Mouse (Mus musculus): ENCODE results near the gene Olfr516. TPM values are rescaled to one million over a fixed set of nuclear protein-coding genes. Genes with fewer than 3 reads are reported as not detected.

The Olfr516 gene
- polyA plus RNA-seq, 2 experiments = not detected

- no peak for TF ChIP-seq POLR2A (IDR thresholded peaks at IDR 0.05; ENCODE audit: borderline replicate concordance, extremely low read depth, insufficient read depth, insufficient read length)
- Histone ChIP-seq H3K27ac (replicated peaks; ENCODE audit: low read depth, low read length) (no peak overlapping the region), H3K4me1 (ENCODE audit: control insufficient read depth, insufficient read depth, low read length) (peaks cover 18% of the 10 kb centered on the region), H3K4me2 (replicated peaks; ENCODE audit: low read depth, low read length, severe bottlenecking) (no peak overlapping the region), H3K9me3 (ENCODE audit: control insufficient read depth, low read length) (no peaks in the 10 kb centered on the region), H3K9ac (ENCODE audit: low read depth, low read length, severe bottlenecking) (no peak overlapping the region), H3K4me3 (replicated peaks; ENCODE audit: low read length) (no peak overlapping the region), H3K36me3 (ENCODE audit: control insufficient read depth, insufficient read depth, low read length) (no peaks in the 10 kb centered on the region), H3K27me3 (ENCODE audit: control insufficient read depth, insufficient read depth, low read length) (no peaks in the 10 kb centered on the region)
- peak; percentile 92 for DNase-seq (ENCODE audit: low spot score)
- ATAC-seq (ENCODE audit: low FRiP score, low read depth) = peak; percentile 94
- 0% methylated on average over 1 of the region's 1 CpGs for WGBS
These were observed 53.0 kb downstream of the Olfr516 start for GRCm38 (mm10) chr7:108797205-108797933.

Other genes starting within 250 kb of the Olfr516 start
- gene Olfr506, start 239.7 kb downstream of the Olfr516 start, polyA plus RNA-seq (2012; rRNA removed) = not detected in 2 replicates
- gene Olfr506, start 239.7 kb downstream of the Olfr516 start, polyA plus RNA-seq (2014; fragmentation: Nextera tagmentation; extraction: Ambion mirVana) = not detected in 2 replicates
- gene Olfr507, start 228.7 kb downstream of the Olfr516 start, polyA plus RNA-seq (2012; rRNA removed) = not detected in 2 replicates
- not detected in 2 replicates for gene Olfr507, start 228.7 kb downstream of the Olfr516 start, polyA plus RNA-seq (2014; fragmentation: Nextera tagmentation; extraction: Ambion mirVana)
- gene Olfr508, start 220.5 kb downstream of the Olfr516 start, polyA plus RNA-seq (2012; rRNA removed) = not detected in 2 replicates
- gene Olfr508, start 220.5 kb downstream of the Olfr516 start, polyA plus RNA-seq (2014; fragmentation: Nextera tagmentation; extraction: Ambion mirVana) = not detected in 2 replicates
- not detected in 2 replicates for gene Olfr509, start 198.6 kb downstream of the Olfr516 start, polyA plus RNA-seq (2012; rRNA removed)
- not detected in 2 replicates for gene Olfr509, start 198.6 kb downstream of the Olfr516 start, polyA plus RNA-seq (2014; fragmentation: Nextera tagmentation; extraction: Ambion mirVana)
- gene Olfr510, start 184.1 kb downstream of the Olfr516 start, polyA plus RNA-seq (2012; rRNA removed) = not detected in 2 replicates
- gene Olfr510, start 184.1 kb downstream of the Olfr516 start, polyA plus RNA-seq (2014; fragmentation: Nextera tagmentation; extraction: Ambion mirVana) = not detected in 2 replicates
- not detected in 2 replicates for gene Olfr512, start 137.2 kb downstream of the Olfr516 start, polyA plus RNA-seq (2012; rRNA removed)
- not detected in 2 replicates for gene Olfr512, start 137.2 kb downstream of the Olfr516 start, polyA plus RNA-seq (2014; fragmentation: Nextera tagmentation; extraction: Ambion mirVana)
- gene Olfr513, start 99.6 kb downstream of the Olfr516 start, polyA plus RNA-seq (2012; rRNA removed) = not detected in 2 replicates
- gene Olfr513, start 99.6 kb downstream of the Olfr516 start, polyA plus RNA-seq (2014; fragmentation: Nextera tagmentation; extraction: Ambion mirVana) = not detected in 2 replicates
- not detected in 2 replicates for gene Olfr514, start 24.5 kb downstream of the Olfr516 start, polyA plus RNA-seq (2012; rRNA removed)
- gene Olfr514, start 24.5 kb downstream of the Olfr516 start, polyA plus RNA-seq (2014; fragmentation: Nextera tagmentation; extraction: Ambion mirVana) = not detected in 2 replicates
- not detected in 2 replicates for gene Olfr517, start 21.9 kb upstream of the Olfr516 start, polyA plus RNA-seq (2012; rRNA removed)
- gene Olfr517, start 21.9 kb upstream of the Olfr516 start, polyA plus RNA-seq (2014; fragmentation: Nextera tagmentation; extraction: Ambion mirVana) = not detected in 2 replicates
- gene Olfr518, start 34.5 kb upstream of the Olfr516 start, polyA plus RNA-seq (2012; rRNA removed) = not detected in 2 replicates
- not detected in 2 replicates for gene Olfr518, start 34.5 kb upstream of the Olfr516 start, polyA plus RNA-seq (2014; fragmentation: Nextera tagmentation; extraction: Ambion mirVana)
- gene Olfr519, start 43.9 kb upstream of the Olfr516 start, polyA plus RNA-seq (2012; rRNA removed) = not detected in 2 replicates
- gene Olfr519, start 43.9 kb upstream of the Olfr516 start, polyA plus RNA-seq (2014; fragmentation: Nextera tagmentation; extraction: Ambion mirVana) = not detected in 2 replicates
- 0.10 and 0.19 TPM in 2 replicates for gene Nlrp10, start 79.6 kb upstream of the Olfr516 start, polyA plus RNA-seq (2012; rRNA removed)
- gene Nlrp10, start 79.6 kb upstream of the Olfr516 start, polyA plus RNA-seq (2014; fragmentation: Nextera tagmentation; extraction: Ambion mirVana) = 0.10 and 0.25 TPM in 2 replicates
- 122 and 141 TPM in 2 replicates for gene Eif3f, start 83.9 kb upstream of the Olfr516 start, polyA plus RNA-seq (2012; rRNA removed)
- 120 and 123 TPM in 2 replicates for gene Eif3f, start 83.9 kb upstream of the Olfr516 start, polyA plus RNA-seq (2014; fragmentation: Nextera tagmentation; extraction: Ambion mirVana)
- gene Tub, start 99.8 kb upstream of the Olfr516 start, polyA plus RNA-seq (2012; rRNA removed) = 14.1 and 15.5 TPM in 2 replicates
- gene Tub, start 99.8 kb upstream of the Olfr516 start, polyA plus RNA-seq (2014; fragmentation: Nextera tagmentation; extraction: Ambion mirVana) = 4.0 TPM in 2 replicates
- gene Ric3, start 232.8 kb upstream of the Olfr516 start, polyA plus RNA-seq (2012; rRNA removed) = 2.6 and 3.2 TPM in 2 replicates
- 4.1 and 4.7 TPM in 2 replicates for gene Ric3, start 232.8 kb upstream of the Olfr516 start, polyA plus RNA-seq (2014; fragmentation: Nextera tagmentation; extraction: Ambion mirVana)

All from limb, embryonic 14.5 days (tissue).